Mouse (Mus musculus) stomach, embryonic 14.5 days (tissue): ENCODE results near the gene 9930022D16Rik. TPM values are rescaled to one million over a fixed set of nuclear protein-coding genes. Genes with fewer than 3 reads are reported as not detected.

ENCODE experiments used
- ATAC-seq: fragments of 200-750 bp; cut with Nextera tagmentation; 2 replicates; pipeline ENCODE4 v1.8.0; 2017; ENCODE audit warnings: low read depth, moderate TSS enrichment; ENCODE audit not compliant: insufficient number of reproducible peaks, insufficient read depth, low FRiP score
- H3K27ac ChIP-seq: fragments of 300-500 bp; sonication (generic); 2 replicates; pipeline ENCODE4 v1.5.1; 2014; ENCODE audit warnings: mild to moderate bottlenecking, low read length, moderate library complexity, mixed read lengths
- H3K27me3 ChIP-seq: fragments of 300-500 bp; sonication (generic); 2 replicates; pipeline ENCODE4 v1.6.1; 2014; ENCODE audit warnings: low read length, control low read depth, mixed read lengths; ENCODE audit not compliant: control insufficient read depth, insufficient read depth
- H3K36me3 ChIP-seq: fragments of 300-500 bp; sonication (generic); 2 replicates; pipeline ENCODE4 v1.6.1; 2014; ENCODE audit warnings: mild to moderate bottlenecking, control low read depth, low read length, moderate library complexity, mixed read lengths; ENCODE audit not compliant: control insufficient read depth, insufficient read depth
- H3K4me1 ChIP-seq: fragments of 300-500 bp; sonication (generic); 2 replicates; pipeline ENCODE4 v1.6.1; 2014; ENCODE audit warnings: low read length, control low read depth, mixed read lengths; ENCODE audit not compliant: control insufficient read depth, insufficient read depth
- H3K4me2 ChIP-seq: fragments of 300-500 bp; sonication (generic); replicated peaks from 2 replicates; pipeline ENCODE4 v1.6.1; 2014; ENCODE audit warnings: low read depth, low read length, control low read depth
- H3K4me3 ChIP-seq: fragments of 300-500 bp; sonication (generic); 2 replicates; pipeline ENCODE4 v1.5.1; 2014; ENCODE audit warnings: low read depth, low read length, control low read depth
- H3K9ac ChIP-seq: fragments of 300-500 bp; sonication (generic); replicated peaks from 2 replicates; pipeline ENCODE4 v1.6.1; 2014; ENCODE audit warnings: low read depth, mild to moderate bottlenecking, control low read depth, low read length, moderate library complexity, mixed read lengths
- H3K9me3 ChIP-seq: fragments of 300-500 bp; sonication (generic); 2 replicates; pipeline ENCODE4 v1.6.1; 2016; ENCODE audit warnings: low read depth, low read length, control low read depth; ENCODE audit not compliant: control insufficient read depth
- whole genome bisulfite sequencing: fragments of 180-500 bp; shearing (Covaris S2); extraction: QIAGEN DNeasy Blood & Tissue Kit; methylation state at CpG from one replicate; pipeline ENCODE4 v1.1.7; 2014; 5-methylcytosine and 5-hydroxymethylcytosine counted together
- polyA plus RNA-seq: library from polyadenylated mRNA; unstranded; fragments of >200 nt; fragmentation: Nextera tagmentation; extraction: Ambion mirVana; gene quantifications from 2 replicates; pipeline ENCODE4 v1.2.1, GENCODE M21; 2014

9930022D16Rik gene
- polyA plus RNA-seq, 1 experiment from 2014 or later = not detected

DNA sequence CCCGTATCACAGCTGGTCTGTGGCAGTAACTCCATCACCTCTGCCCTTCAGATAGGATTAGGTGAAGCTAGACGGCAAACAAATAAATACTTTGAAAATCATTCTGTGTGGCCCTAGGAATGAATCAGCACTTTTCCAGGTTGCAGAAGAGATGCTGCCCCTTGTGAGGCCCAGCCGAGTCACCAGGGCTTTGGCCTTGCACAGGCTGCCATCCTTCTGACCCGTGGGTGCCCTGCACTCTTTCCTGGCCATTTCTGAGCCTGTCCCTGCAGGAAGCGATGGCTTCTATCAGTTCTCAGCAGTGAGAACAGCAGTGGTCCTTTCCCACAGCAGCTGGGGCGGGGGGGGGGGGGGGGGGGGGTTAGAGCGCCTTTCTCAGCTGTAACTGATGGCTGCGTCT lies 23.2 kb downstream of the 9930022D16Rik start:
- no peak overlapping the region for H3K4me3 ChIP-seq
- no peak overlapping the region for H3K4me2 ChIP-seq
- H3K4me1 ChIP-seq = no peaks in the 10 kb centered on the region
- no peaks in the 10 kb centered on the region for H3K27me3 ChIP-seq
- no peak for ATAC-seq
- peaks cover 38% of the 10 kb centered on the region for H3K36me3 ChIP-seq
- WGBS = 71% methylated on average over 7 of the region's 8 CpGs
- no peaks in the 10 kb centered on the region for H3K9me3 ChIP-seq
- H3K9ac ChIP-seq = no peak overlapping the region
- no peak overlapping the region for H3K27ac ChIP-seq

DNA sequence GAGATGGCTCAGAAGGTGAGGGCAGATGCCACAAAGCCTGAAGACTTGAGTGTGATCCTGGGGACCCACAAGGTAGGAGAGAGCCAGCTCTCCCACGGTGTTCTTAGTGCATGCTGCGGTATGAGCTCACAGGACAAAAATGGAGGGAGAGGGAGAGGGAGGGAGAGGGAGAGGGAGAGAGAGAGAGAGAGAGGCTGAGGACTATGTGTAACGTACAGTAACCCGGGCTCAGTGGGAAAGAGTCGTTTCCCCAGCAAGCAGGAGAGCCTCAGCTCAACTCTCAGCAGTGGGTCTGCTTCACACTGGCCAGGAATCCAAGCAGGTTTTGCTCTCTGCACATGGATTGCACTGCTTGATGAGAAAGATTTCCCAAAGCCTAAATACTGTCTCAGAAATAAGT lies 25.5 kb downstream of the 9930022D16Rik start:
- Histone ChIP-seq H3K9ac (no peak overlapping the region), H3K36me3 (peaks cover 33% of the 10 kb centered on the region), H3K9me3 (no peaks in the 10 kb centered on the region), H3K4me3 (peak overlapping the region; percentile 30), H3K4me1 (no peaks in the 10 kb centered on the region), H3K4me2 (peak overlapping the region; percentile 50), H3K27ac (no peak overlapping the region), H3K27me3 (no peaks in the 10 kb centered on the region)
- no peak for ATAC-seq
- WGBS = 20% methylated on average over 5 of the region's 5 CpGs

DNA sequence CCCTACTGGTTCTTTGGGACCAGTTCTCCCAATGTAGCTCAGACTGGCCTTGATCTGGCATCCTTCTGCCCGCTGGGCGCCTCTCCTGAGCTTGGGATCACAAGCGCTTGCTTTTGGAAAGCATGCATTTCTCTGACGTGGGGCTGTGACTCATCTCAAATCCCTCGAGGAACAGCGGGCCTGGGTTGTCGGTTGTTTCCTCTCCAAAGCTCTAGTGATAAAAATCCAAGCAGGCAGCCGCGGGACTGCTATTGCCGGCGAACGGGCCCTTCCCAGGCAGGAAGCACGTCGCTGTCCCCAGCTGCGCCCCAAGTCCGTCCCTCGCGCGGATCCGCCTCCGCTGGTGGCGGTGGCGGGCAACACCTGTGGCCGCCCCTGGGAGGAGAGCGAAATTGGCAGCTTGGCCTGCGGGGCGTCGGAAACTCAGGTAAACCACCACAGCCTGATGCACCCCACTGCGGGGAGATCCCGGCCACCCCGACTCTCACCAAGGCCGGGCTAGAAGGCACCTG lies 26.2 kb downstream of the 9930022D16Rik start:
- peak overlapping the region; percentile 29; the same call in 1 of the 2 replicates for H3K27ac ChIP-seq
- ATAC-seq = peak; percentile 70
- peak overlapping the region; percentile 2 for H3K9ac ChIP-seq
- peaks cover 27% of the 10 kb centered on the region for H3K36me3 ChIP-seq
- 1% methylated on average over 32 of the region's 32 CpGs for WGBS
- H3K4me3 ChIP-seq = peak overlapping the region; percentile 30
- no peaks in the 10 kb centered on the region for H3K4me1 ChIP-seq
- peak overlapping the region; percentile 50 for H3K4me2 ChIP-seq
- no peaks in the 10 kb centered on the region for H3K27me3 ChIP-seq
- H3K9me3 ChIP-seq = no peaks in the 10 kb centered on the region

DNA sequence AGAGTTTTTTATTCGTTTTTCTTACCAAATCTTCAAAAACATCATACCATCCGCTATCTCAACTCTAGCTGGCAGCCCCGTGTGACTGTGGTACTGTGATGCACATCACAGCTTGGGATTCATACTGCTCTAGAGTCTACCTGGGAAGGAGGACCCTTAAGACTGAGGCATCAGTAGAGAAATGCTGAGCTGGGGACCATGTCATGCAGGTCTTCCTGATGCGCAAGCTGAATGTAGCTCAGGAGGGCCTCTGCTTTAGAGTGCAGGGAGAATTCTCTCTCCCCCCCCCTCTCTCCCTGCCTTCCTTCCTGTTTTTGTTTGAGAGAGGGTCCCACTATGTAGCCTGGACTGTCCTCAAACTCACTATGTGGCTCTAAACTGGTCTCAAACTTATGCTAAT lies 26.9 kb downstream of the 9930022D16Rik start:
- WGBS = 72% methylated on average over 4 of the region's 4 CpGs
- ATAC-seq = no peak

DNA sequence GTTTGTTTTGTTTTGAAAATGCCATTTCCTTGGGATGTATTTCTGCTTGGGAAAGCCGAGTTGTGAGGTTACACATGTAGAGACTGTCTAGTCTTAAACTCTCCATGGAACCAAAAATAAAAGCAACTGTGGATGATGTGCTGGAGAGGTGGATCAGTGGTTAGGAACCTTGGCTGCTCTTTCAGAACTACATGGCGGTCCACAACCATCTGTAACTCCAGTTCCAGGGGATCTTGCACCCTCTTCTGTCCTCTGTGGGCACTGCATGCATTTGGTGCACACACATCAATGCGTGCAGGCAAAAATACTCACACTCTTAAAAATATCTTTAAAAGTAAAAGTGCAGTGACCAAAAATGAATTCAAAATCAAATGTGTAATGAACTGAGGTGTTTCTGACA lies 27.4 kb downstream of the 9930022D16Rik start:
- H3K27ac ChIP-seq = no peak overlapping the region
- no peak overlapping the region for H3K4me3 ChIP-seq
- H3K27me3 ChIP-seq = no peaks in the 10 kb centered on the region
- no peaks in the 10 kb centered on the region for H3K4me1 ChIP-seq
- WGBS = 68% methylated on average over 3 of the region's 3 CpGs
- no peak for ATAC-seq
- peaks cover 16% of the 10 kb centered on the region; the same call in 1 of the 2 replicates for H3K36me3 ChIP-seq
- no peak overlapping the region for H3K4me2 ChIP-seq
- no peaks in the 10 kb centered on the region for H3K9me3 ChIP-seq
- H3K9ac ChIP-seq = no peak overlapping the region

More for the DNA sequence above, 26.9 kb downstream of the 9930022D16Rik start:
- no peaks in the 10 kb centered on the region for H3K4me1 ChIP-seq
- H3K4me3 ChIP-seq = peak overlapping the region; percentile 30; the same call in 1 of the 2 replicates
- H3K27ac ChIP-seq = no peak overlapping the region
- no peaks in the 10 kb centered on the region for H3K9me3 ChIP-seq
- H3K9ac ChIP-seq = no peak overlapping the region
- no peaks in the 10 kb centered on the region for H3K27me3 ChIP-seq
- peak overlapping the region; percentile 50; the same call in 1 of the 2 replicates for H3K4me2 ChIP-seq
- H3K36me3 ChIP-seq = peaks cover 19% of the 10 kb centered on the region; the same call in 1 of the 2 replicates

DNA sequence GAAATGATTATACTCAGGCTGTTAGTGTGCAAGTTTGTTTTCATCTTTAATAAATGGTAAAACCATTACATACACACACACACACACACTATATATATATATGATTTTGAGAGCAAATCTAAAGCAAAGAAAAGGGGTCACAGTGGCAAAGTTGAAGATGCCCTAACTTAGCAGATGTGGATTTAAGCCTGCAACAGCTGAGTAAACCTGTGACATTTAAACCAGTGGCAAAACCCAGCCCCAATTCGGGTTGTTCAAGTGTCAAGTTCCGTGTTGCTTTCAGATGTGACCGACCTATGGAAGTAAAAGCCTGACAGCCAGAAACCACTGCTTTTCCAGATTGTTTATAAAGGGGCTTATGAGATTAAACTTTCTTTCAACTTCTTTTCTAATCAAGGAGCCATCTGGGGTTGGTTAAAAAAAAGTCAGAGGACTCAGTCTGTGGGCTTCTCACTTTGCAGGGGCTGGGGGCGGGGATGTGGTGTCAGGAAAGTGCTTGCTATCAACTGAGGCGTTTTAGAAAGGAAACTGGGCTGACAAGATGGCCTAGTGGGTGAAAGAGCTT lies 28.5 kb downstream of the 9930022D16Rik start:
- Histone ChIP-seq H3K4me3 (no peak overlapping the region), H3K4me1 (no peaks in the 10 kb centered on the region), H3K27me3 (no peaks in the 10 kb centered on the region), H3K4me2 (no peak overlapping the region), H3K9me3 (no peaks in the 10 kb centered on the region), H3K27ac (no peak overlapping the region), H3K36me3 (peaks cover 6% of the 10 kb centered on the region; the same call in 1 of the 2 replicates), H3K9ac (no peak overlapping the region)
- 18% methylated on average over 5 of the region's 5 CpGs for WGBS
- ATAC-seq = no peak

DNA sequence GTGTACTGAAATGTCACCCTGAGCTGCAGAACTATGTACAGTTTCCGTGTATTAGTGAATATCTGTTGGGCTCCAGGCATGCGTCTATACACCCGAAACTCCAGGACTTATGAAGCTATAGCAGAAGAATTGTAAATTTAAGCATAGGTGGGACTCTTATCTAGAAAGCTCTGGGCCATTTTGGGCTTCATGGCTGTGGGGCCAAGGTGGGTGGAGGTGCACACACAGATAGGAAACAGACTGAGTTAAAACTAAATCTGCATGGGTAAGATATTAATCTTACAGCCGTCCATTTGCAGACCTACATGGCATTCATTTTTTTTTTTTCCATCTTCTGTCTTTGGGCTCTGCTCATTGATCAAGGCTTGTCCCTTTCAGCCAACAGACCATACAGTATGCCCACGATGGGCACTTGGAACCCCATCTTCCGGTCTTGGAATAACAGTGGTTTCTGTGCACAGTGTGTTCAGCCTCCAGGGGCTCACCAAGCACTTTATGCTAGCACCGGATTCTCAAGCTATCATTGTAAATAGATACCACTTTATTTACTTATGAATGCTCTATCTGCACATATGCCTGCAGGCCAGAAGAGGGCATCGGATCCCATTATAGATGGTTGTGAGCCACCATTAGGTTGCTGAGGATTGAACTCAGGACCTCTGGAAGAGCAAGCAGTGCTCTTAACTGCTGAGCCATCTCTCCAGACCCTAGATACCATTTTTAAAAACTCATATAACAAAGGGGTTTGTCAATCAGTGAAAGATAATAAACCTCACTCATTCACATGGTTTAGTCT lies 29.9 kb downstream of the 9930022D16Rik start:
- H3K4me1 ChIP-seq = no peaks in the 10 kb centered on the region
- H3K36me3 ChIP-seq = no peaks in the 10 kb centered on the region
- H3K9me3 ChIP-seq = no peaks in the 10 kb centered on the region
- no peak overlapping the region for H3K9ac ChIP-seq
- no peak overlapping the region for H3K27ac ChIP-seq
- H3K27me3 ChIP-seq = no peaks in the 10 kb centered on the region
- no peak overlapping the region for H3K4me3 ChIP-seq
- H3K4me2 ChIP-seq = no peak overlapping the region
- WGBS = 90% methylated on average over 8 of the region's 8 CpGs
- no peak for ATAC-seq

DNA sequence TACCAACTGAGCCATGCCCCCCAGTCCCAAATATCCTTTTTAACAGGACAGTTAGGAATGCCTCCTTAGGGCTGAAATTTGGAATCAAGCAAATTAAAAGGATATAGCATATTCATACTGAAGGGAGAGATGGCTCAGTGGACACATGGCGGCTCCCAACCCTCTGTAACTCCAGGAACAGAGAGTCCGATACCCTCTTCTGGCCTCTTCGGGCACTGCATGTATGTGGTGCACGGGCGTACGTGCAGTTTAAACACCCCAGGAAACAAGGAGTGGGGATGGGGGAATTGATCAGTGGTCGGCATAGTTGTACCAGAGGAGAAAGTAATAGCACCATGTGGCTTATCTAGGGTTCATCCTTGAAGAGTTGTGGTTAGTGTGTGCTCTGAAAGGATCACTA lies 30.9 kb downstream of the 9930022D16Rik start:
- Histone ChIP-seq H3K36me3 (no peaks in the 10 kb centered on the region), H3K4me2 (no peak overlapping the region), H3K4me3 (no peak overlapping the region), H3K27me3 (no peaks in the 10 kb centered on the region), H3K4me1 (no peaks in the 10 kb centered on the region), H3K27ac (no peak overlapping the region), H3K9me3 (no peaks in the 10 kb centered on the region), H3K9ac (no peak overlapping the region)
- no peak for ATAC-seq
- WGBS = 55% methylated on average over 7 of the region's 7 CpGs
